Mouse (Mus musculus) forebrain, embryonic 15.5 days (tissue): ENCODE results near the gene Socs2. TPM values are rescaled to one million over a fixed set of nuclear protein-coding genes. Genes with fewer than 3 reads are reported as not detected.

ENCODE experiments used
- ATAC-seq: fragments of 200-750 bp; cut with Nextera tagmentation; replicated peaks from 2 replicates; pipeline ENCODE4 v1.8.0; 2017; ENCODE audit warnings: mild to moderate bottlenecking, moderate TSS enrichment, moderate library complexity
- H3K27ac ChIP-seq: fragments of 300-500 bp; sonication (generic); replicated peaks from 2 replicates; pipeline ENCODE4 v1.5.1; 2015; ENCODE audit warnings: mild to moderate bottlenecking, inconsistent platforms
- H3K27me3 ChIP-seq: fragments of 300-500 bp; sonication (generic); 2 replicates; pipeline ENCODE4 v1.6.1; 2015; ENCODE audit warnings: inconsistent platforms
- H3K36me3 ChIP-seq: fragments of 300-500 bp; sonication (generic); 2 replicates; pipeline ENCODE4 v1.6.1; 2015; ENCODE audit warnings: mild to moderate bottlenecking, inconsistent platforms
- H3K4me1 ChIP-seq: fragments of 300-500 bp; sonication (generic); 2 replicates; pipeline ENCODE4 v1.6.1; 2015; ENCODE audit warnings: inconsistent platforms
- H3K4me2 ChIP-seq: fragments of 300-500 bp; sonication (generic); replicated peaks from 2 replicates; pipeline ENCODE4 v1.6.1; 2015; ENCODE audit warnings: mild to moderate bottlenecking, inconsistent platforms
- H3K4me3 ChIP-seq: fragments of 300-500 bp; sonication (generic); 2 replicates; pipeline ENCODE4 v1.5.1; 2015; ENCODE audit warnings: mild to moderate bottlenecking, inconsistent platforms
- H3K9ac ChIP-seq: fragments of 300-500 bp; sonication (generic); replicated peaks from 2 replicates; pipeline ENCODE4 v1.6.1; 2015; ENCODE audit warnings: mild to moderate bottlenecking, inconsistent platforms
- H3K9me3 ChIP-seq: fragments of 300-500 bp; sonication (generic); 2 replicates; pipeline ENCODE4 v1.6.1; 2016; ENCODE audit warnings: inconsistent platforms
- WGBS: fragments of 180-500 bp; shearing (Covaris S2); methylation state at CpG from one replicate; pipeline ENCODE4 v1.1.7; 2015; ENCODE audit warnings: mixed read lengths; 5-methylcytosine and 5-hydroxymethylcytosine counted together
- polyA plus RNA-seq: library from polyadenylated mRNA; unstranded; fragments of >200 nt; fragmentation: Nextera tagmentation; extraction: Ambion mirVana; gene quantifications from 2 replicates; pipeline ENCODE4 v1.2.1, GENCODE M21; 2015

Gene Socs2
- 144 and 153 TPM in 2 replicates for polyA plus RNA-seq

GRCm38 (mm10) chr10:95416685-95417495, at the start of gene Socs2:
Gene Socs2 (minus strand): TSS chr10:95417180.
- Histone ChIP-seq H3K27me3 (no peaks in the 10 kb centered on the region), H3K4me2 (peak within 1 kb of the TSS; percentile 97), H3K4me3 (peak within 1 kb of the TSS; percentile 62), H3K27ac (peak within 1 kb of the TSS; percentile 92), H3K9me3 (no peaks in the 10 kb centered on the region), H3K4me1 (peaks cover 26% of the 10 kb centered on the region), H3K36me3 (no peaks in the 10 kb centered on the region), H3K9ac (peak within 1 kb of the TSS; percentile 77)
- ATAC-seq: peak; percentile 87
- 1% methylated on average over 43 of the region's 66 CpGs for WGBS

- no peak for ATAC-seq
- Histone ChIP-seq H3K4me1 (no peaks in the 10 kb centered on the region), H3K4me2 (no peak overlapping the region), H3K9me3 (no peaks in the 10 kb centered on the region), H3K27ac (no peak overlapping the region), H3K36me3 (no peaks in the 10 kb centered on the region), H3K9ac (no peak overlapping the region), H3K27me3 (no peaks in the 10 kb centered on the region), H3K4me3 (no peak overlapping the region)
- 68% methylated on average over 4 of the region's 4 CpGs for WGBS
Observed at GRCm38 (mm10) chr10:95465485-95465896, 48.5 kb upstream of the Socs2 start.

- Histone ChIP-seq H3K36me3 (no peaks in the 10 kb centered on the region), H3K9me3 (no peaks in the 10 kb centered on the region), H3K27me3 (no peaks in the 10 kb centered on the region), H3K4me1 (no peaks in the 10 kb centered on the region), H3K27ac (no peak overlapping the region), H3K9ac (no peak overlapping the region), H3K4me2 (no peak overlapping the region), H3K4me3 (no peak overlapping the region)
- ATAC-seq: no peak
- WGBS: 46% methylated on average over 6 of the region's 6 CpGs
Observed at GRCm38 (mm10) chr10:95464527-95464926, 47.5 kb upstream of the Socs2 start.

GRCm38 (mm10) chr10:95462231-95462630, 45.3 kb upstream of the Socs2 start:
- ATAC-seq: no peak
- WGBS: 70% methylated on average over 1 of the region's 1 CpGs

GRCm38 (mm10) chr10:95461053-95461553, 44.1 kb upstream of the Socs2 start:
- H3K36me3 ChIP-seq: no peaks in the 10 kb centered on the region
- no peaks in the 10 kb centered on the region for H3K27me3 ChIP-seq
- no peaks in the 10 kb centered on the region for H3K4me1 ChIP-seq
- H3K4me3 ChIP-seq: no peak overlapping the region
- no peak overlapping the region for H3K27ac ChIP-seq
- no peak overlapping the region for H3K4me2 ChIP-seq
- no peaks in the 10 kb centered on the region for H3K9me3 ChIP-seq
- WGBS: 43% methylated on average over 4 of the region's 4 CpGs
- no peak overlapping the region for H3K9ac ChIP-seq
- no peak for ATAC-seq

More at GRCm38 (mm10) chr10:95462231-95462630, 45.3 kb upstream of the Socs2 start:
- Histone ChIP-seq H3K36me3 (no peaks in the 10 kb centered on the region), H3K9ac (no peak overlapping the region), H3K4me3 (no peak overlapping the region), H3K4me2 (no peak overlapping the region), H3K4me1 (no peaks in the 10 kb centered on the region), H3K27me3 (no peaks in the 10 kb centered on the region), H3K9me3 (no peaks in the 10 kb centered on the region), H3K27ac (no peak overlapping the region)

GRCm38 (mm10) chr10:95458050-95458806, 41.2 kb upstream of the Socs2 start:
- H3K4me1 ChIP-seq: no peaks in the 10 kb centered on the region
- H3K36me3 ChIP-seq: no peaks in the 10 kb centered on the region
- H3K27ac ChIP-seq: 0 out of 2 replicates have a peak overlapping the region, but pooled peaks have one; percentile 25
- H3K27me3 ChIP-seq: no peaks in the 10 kb centered on the region
- ATAC-seq: no peak
- WGBS: 86% methylated on average over 9 of the region's 9 CpGs
- H3K4me3 ChIP-seq: no peak overlapping the region
- no peak overlapping the region for H3K4me2 ChIP-seq
- no peak overlapping the region for H3K9ac ChIP-seq
- no peaks in the 10 kb centered on the region for H3K9me3 ChIP-seq

GRCm38 (mm10) chr10:95457367-95458049, 40.5 kb upstream of the Socs2 start:
- Histone ChIP-seq H3K4me3 (no peak overlapping the region), H3K4me2 (no peak overlapping the region), H3K4me1 (no peaks in the 10 kb centered on the region), H3K9ac (no peak overlapping the region), H3K27me3 (no peaks in the 10 kb centered on the region), H3K27ac (peak overlapping the region; percentile 50; the same call in 1 of the 2 replicates), H3K9me3 (no peaks in the 10 kb centered on the region), H3K36me3 (no peaks in the 10 kb centered on the region)
- 82% methylated on average over 8 of the region's 8 CpGs for WGBS
- ATAC-seq: no peak

- Histone ChIP-seq H3K27me3 (no peaks in the 10 kb centered on the region), H3K9ac (no peak overlapping the region), H3K4me1 (no peaks in the 10 kb centered on the region), H3K4me2 (no peak overlapping the region), H3K36me3 (no peaks in the 10 kb centered on the region), H3K27ac (no peak overlapping the region), H3K9me3 (no peaks in the 10 kb centered on the region), H3K4me3 (no peak overlapping the region)
- no peak for ATAC-seq
- whole genome bisulfite sequencing: 75% methylated on average over 2 of the region's 2 CpGs
Observed at GRCm38 (mm10) chr10:95456103-95456502, 39.1 kb upstream of the Socs2 start.

- no peak overlapping the region for H3K27ac ChIP-seq
- no peak overlapping the region for H3K4me3 ChIP-seq
- no peak for ATAC-seq
- no peaks in the 10 kb centered on the region for H3K4me1 ChIP-seq
- H3K4me2 ChIP-seq: no peak overlapping the region
- H3K36me3 ChIP-seq: no peaks in the 10 kb centered on the region
- no peaks in the 10 kb centered on the region for H3K9me3 ChIP-seq
- no peak overlapping the region for H3K9ac ChIP-seq
- 87% methylated on average over 5 of the region's 5 CpGs for WGBS
- H3K27me3 ChIP-seq: no peaks in the 10 kb centered on the region
Observed at GRCm38 (mm10) chr10:95453282-95453681, 36.3 kb upstream of the Socs2 start.

- H3K4me1 ChIP-seq: no peaks in the 10 kb centered on the region
- no peak overlapping the region for H3K9ac ChIP-seq
- H3K4me3 ChIP-seq: no peak overlapping the region
- no peaks in the 10 kb centered on the region for H3K36me3 ChIP-seq
- no peak overlapping the region for H3K27ac ChIP-seq
- no peaks in the 10 kb centered on the region for H3K9me3 ChIP-seq
- H3K4me2 ChIP-seq: no peak overlapping the region
- ATAC-seq: no peak
- H3K27me3 ChIP-seq: no peaks in the 10 kb centered on the region
- WGBS: 96% methylated on average over 6 of the region's 6 CpGs
Observed at GRCm38 (mm10) chr10:95449033-95449432, 32.1 kb upstream of the Socs2 start.

GRCm38 (mm10) chr10:95447954-95448353, 31.0 kb upstream of the Socs2 start:
- Histone ChIP-seq H3K9me3 (no peaks in the 10 kb centered on the region), H3K4me3 (no peak overlapping the region), H3K4me1 (no peaks in the 10 kb centered on the region), H3K9ac (no peak overlapping the region), H3K27me3 (no peaks in the 10 kb centered on the region), H3K27ac (no peak overlapping the region), H3K36me3 (no peaks in the 10 kb centered on the region), H3K4me2 (no peak overlapping the region)
- ATAC-seq: no peak
- 96% methylated on average over 16 of the region's 16 CpGs for WGBS
